Mouse (Mus musculus): ENCODE results near the gene Gatad2b.

GRCm38 (mm10) chr3:90250791-90251190, 42.2 kb upstream of the Gatad2b start:
- TF ChIP-seq GATA1 (IDR thresholded peaks at IDR 0.05; ENCODE audit: low read length) (no peak), TAL1 (IDR thresholded peaks at IDR 0.05; ENCODE audit: low read length) (no peak)

Measured in erythroblast, embryonic 14.5 days (primary cell).